Mouse (Mus musculus): ENCODE results near the gene Gm20388.

GRCm38 (mm10) chr8:122126659-122127058, 2216.0 kb downstream of the Gm20388 start:
- TF ChIP-seq CTCF (IDR thresholded peaks at IDR 0.05; ENCODE audit: borderline replicate concordance, insufficient read depth, low read depth, low read length) (no peak), POLR2A (IDR thresholded peaks at IDR 0.05; ENCODE audit: borderline replicate concordance, insufficient read depth, low read length) (no peak)
